Mouse (Mus musculus): ENCODE measurements around the gene Fam53b. TPM values are rescaled to one million over a fixed set of nuclear protein-coding genes. Genes with fewer than 3 reads are reported as not detected.

Fam53b gene
- total and polyA plus RNA-seq, 3 experiments: 15.6 to 30.9 (median 22.1) TPM

GRCm38 (mm10) chr7:132702492-132703070 is 111.1 kb downstream of the Fam53b start:
- no peak for TF ChIP-seq NRF1 (IDR thresholded peaks at IDR 0.05; ENCODE audit: low read depth, low read length)
- no peak for TF ChIP-seq USF1 (IDR thresholded peaks at IDR 0.05; ENCODE audit: low read depth, low read length)
- TF ChIP-seq PAX5 (IDR thresholded peaks at IDR 0.05; ENCODE audit: low read length): no peak
- TF ChIP-seq NELFE (IDR thresholded peaks at IDR 0.05; ENCODE audit: low read depth, low read length): no peak
- no peak for TF ChIP-seq MEF2A (IDR thresholded peaks at IDR 0.05; ENCODE audit: borderline replicate concordance, low read depth, low read length)
- TF ChIP-seq ZMIZ1 (IDR thresholded peaks at IDR 0.05; ENCODE audit: low read depth, low read length): no peak
- TF ChIP-seq ZKSCAN1 (IDR thresholded peaks at IDR 0.05; ENCODE audit: borderline replicate concordance, low read depth, low read length): no peak
- TF ChIP-seq MYC (IDR thresholded peaks at IDR 0.05; ENCODE audit: low read depth, low read length): no peak
- no peak for TF ChIP-seq CHD1 (IDR thresholded peaks at IDR 0.05; ENCODE audit: low read depth, low read length)
- TF ChIP-seq RAD21 (IDR thresholded peaks at IDR 0.05; ENCODE audit: low read depth, low read length): no peak
- TF ChIP-seq CHD2 (IDR thresholded peaks at IDR 0.05; ENCODE audit: low read length): no peak
- TF ChIP-seq EP300 (IDR thresholded peaks at IDR 0.05; ENCODE audit: low read length): no peak
- TF ChIP-seq E2F4 (IDR thresholded peaks at IDR 0.05; ENCODE audit: insufficient replicate concordance, low read depth, low read length): no peak
- no peak for TF ChIP-seq MAX (IDR thresholded peaks at IDR 0.05; ENCODE audit: low read length)
- TF ChIP-seq MAZ (IDR thresholded peaks at IDR 0.05; ENCODE audit: low read depth, low read length): no peak
- no peak for TF ChIP-seq ELF1 (IDR thresholded peaks at IDR 0.05; ENCODE audit: low read depth, low read length)
- TF ChIP-seq UBTF (IDR thresholded peaks at IDR 0.05; ENCODE audit: low read depth, low read length): no peak
- Histone ChIP-seq H3K36me3 (replicated peaks in 1 of 2; ENCODE audit: control insufficient read depth in 1 of 2, insufficient read depth in 1 of 2, low read length in 1 of 2) (peaks cover 0 to 4% of the 10 kb centered on the region in 2 experiments), H3K9me3 (replicated peaks; ENCODE audit: low read length) (no peaks in the 10 kb centered on the region), H3K79me2 (replicated peaks; ENCODE audit: control insufficient read depth, extremely low read depth, insufficient read depth, poor library complexity, severe bottlenecking) (no peaks in the 10 kb centered on the region), H3K27me3 (replicated peaks) (no peaks in the 10 kb centered on the region), H3K4me2 (ENCODE audit: insufficient read depth, low read depth, poor library complexity, severe bottlenecking) (no peak overlapping the region), H3K9ac (ENCODE audit: insufficient read depth, low read depth) (no peak overlapping the region), H3K4me1 (ENCODE audit: control insufficient read depth in 1 of 2, insufficient read depth in 2 of 2) (peaks cover 15 to 64% of the 10 kb centered on the region in 2 experiments), H3K27ac (ENCODE audit: insufficient read depth, low read depth) (no peak overlapping the region), H3K4me3 (replicated peaks in 1 of 3; ENCODE audit: low read depth in 2 of 3, low read length in 2 of 3, poor library complexity in 1 of 3) (no peak overlapping the region)
- dilution Hi-C loops (cut with MboI; ENCODE audit: extremely low pct_ligation_motif_present, extremely low pct_unique_long_range_greater_than_20kb, low sequenced_read_pairs) (no loop called here), in situ Hi-C loops (cut with MboI; ENCODE audit: low pct_ligation_motif_present, low pct_unique_long_range_greater_than_20kb, low sequenced_read_pairs) (no loop called here)
- DNase-seq (ENCODE audit: extremely low read depth): no peak

- Histone ChIP-seq H3K27ac (ENCODE audit: insufficient read depth, low read depth) (no peak overlapping the region), H3K79me2 (replicated peaks; ENCODE audit: control insufficient read depth, extremely low read depth, insufficient read depth, poor library complexity, severe bottlenecking) (no peaks in the 10 kb centered on the region), H3K4me1 (ENCODE audit: control insufficient read depth in 1 of 2, insufficient read depth in 2 of 2) (peaks cover 15 to 70% of the 10 kb centered on the region in 2 experiments), H3K4me2 (ENCODE audit: insufficient read depth, low read depth, poor library complexity, severe bottlenecking) (no peak overlapping the region), H3K36me3 (replicated peaks in 1 of 2; ENCODE audit: control insufficient read depth in 1 of 2, insufficient read depth in 1 of 2, low read length in 1 of 2) (peaks cover 0 to 4% of the 10 kb centered on the region in 2 experiments), H3K27me3 (replicated peaks) (no peaks in the 10 kb centered on the region), H3K4me3 (replicated peaks in 1 of 3; ENCODE audit: low read depth in 2 of 3, low read length in 2 of 3, poor library complexity in 1 of 3) (no peak overlapping the region), H3K9me3 (replicated peaks; ENCODE audit: low read length) (no peaks in the 10 kb centered on the region), H3K9ac (ENCODE audit: insufficient read depth, low read depth) (no peak overlapping the region)
- dilution Hi-C loops (cut with MboI; ENCODE audit: extremely low pct_ligation_motif_present, extremely low pct_unique_long_range_greater_than_20kb, low sequenced_read_pairs) (no loop called here), in situ Hi-C loops (cut with MboI; ENCODE audit: low pct_ligation_motif_present, low pct_unique_long_range_greater_than_20kb, low sequenced_read_pairs) (no loop called here)
- DNase-seq (ENCODE audit: extremely low read depth): no peak
- TF ChIP-seq ZNF384 (IDR thresholded peaks at IDR 0.05; ENCODE audit: low read depth, low read length) (no peak), MEF2A (IDR thresholded peaks at IDR 0.05; ENCODE audit: borderline replicate concordance, low read depth, low read length) (no peak), MAZ (IDR thresholded peaks at IDR 0.05; ENCODE audit: low read depth, low read length) (no peak)
Observed at GRCm38 (mm10) chr7:132702024-132702423, 111.7 kb downstream of the Fam53b start.

All from CH12.LX (cell line).